Mouse (Mus musculus) intestine, postnatal 0 days (tissue): ENCODE measurements around the gene Jak2. TPM values are rescaled to one million over a fixed set of nuclear protein-coding genes. Genes with fewer than 3 reads are reported as not detected.
A peak's percentile ranks its signal among the peaks of the same experiment; 100 is the strongest.

ENCODE experiments used
- ATAC-seq: fragments of 200-750 bp; cut with Nextera tagmentation; 2 replicates; pipeline ENCODE4 v1.8.0; 2017; ENCODE audit warnings: mild to moderate bottlenecking, moderate TSS enrichment, moderate library complexity
- H3K27ac ChIP-seq: fragments of 300-500 bp; sonication (generic); 2 replicates; pipeline ENCODE4 v1.5.1; 2014; ENCODE audit warnings: mild to moderate bottlenecking, low read depth, low read length, moderate library complexity
- H3K27me3 ChIP-seq: fragments of 300-500 bp; sonication (generic); replicated peaks from 2 replicates; pipeline ENCODE4 v1.6.1; 2014; ENCODE audit warnings: low read length, mixed read lengths; ENCODE audit not compliant: control insufficient read depth, insufficient read depth
- H3K36me3 ChIP-seq: fragments of 300-500 bp; sonication (generic); 2 replicates; pipeline ENCODE4 v1.6.1; 2014; ENCODE audit warnings: mild to moderate bottlenecking, moderate library complexity; ENCODE audit not compliant: control insufficient read depth, insufficient read depth
- H3K4me1 ChIP-seq: fragments of 300-500 bp; sonication (generic); replicated peaks from 2 replicates; pipeline ENCODE4 v1.6.1; 2014; ENCODE audit warnings: antibody characterized with exemption, low read length, mixed read lengths; ENCODE audit not compliant: control insufficient read depth, insufficient read depth
- H3K4me2 ChIP-seq: fragments of 300-500 bp; sonication (generic); replicated peaks from 2 replicates; pipeline ENCODE4 v1.6.1; 2014; ENCODE audit warnings: low read depth, mild to moderate bottlenecking, moderate library complexity
- H3K4me3 ChIP-seq: fragments of 300-500 bp; sonication (generic); 2 replicates; pipeline ENCODE4 v1.5.1; 2014; ENCODE audit warnings: low read depth, low read length
- H3K9ac ChIP-seq: fragments of 300-500 bp; sonication (generic); 2 replicates; pipeline ENCODE4 v1.6.1; 2014; ENCODE audit warnings: mild to moderate bottlenecking, low read depth, low read length
- H3K9me3 ChIP-seq: fragments of 300-500 bp; sonication (generic); 2 replicates; pipeline ENCODE4 v1.6.1; 2016; ENCODE audit warnings: mixed run types; ENCODE audit not compliant: control insufficient read depth
- CTCF ChIP-seq: sonication (generic); IDR thresholded peaks from 2 replicates; pipeline ENCODE4 v1.5.1; 2016; ENCODE audit warnings: low read depth, mild to moderate bottlenecking, control low read depth, antibody characterized with exemption, moderate library complexity
- WGBS: fragments of 180-500 bp; shearing (Covaris S2); extraction: QIAGEN DNeasy Blood & Tissue Kit; methylation state at CpG from one replicate; pipeline ENCODE4 v1.1.7; 2014; 5-methylcytosine and 5-hydroxymethylcytosine counted together
- polyA plus RNA-seq: library from polyadenylated mRNA; unstranded; fragments of >200 nt; fragmentation: Nextera tagmentation; extraction: Ambion mirVana; gene quantifications from 2 replicates; pipeline ENCODE4 v1.2.1, GENCODE M21; 2015

Jak2 gene
- polyA plus RNA-seq, 1 experiment from 2014 or later: 11.2 TPM

GRCm38 (mm10) chr19:29308832-29309231 lies 57.2 kb downstream of the Jak2 start:
- no peaks in the 10 kb centered on the region for H3K9me3 ChIP-seq
- H3K4me1 ChIP-seq: no peaks in the 10 kb centered on the region
- no peaks in the 10 kb centered on the region for H3K27me3 ChIP-seq
- no peak overlapping the region for H3K4me3 ChIP-seq
- ATAC-seq: no peak
- H3K9ac ChIP-seq: no peak overlapping the region
- no peak overlapping the region for H3K4me2 ChIP-seq
- H3K36me3 ChIP-seq: peaks cover 37% of the 10 kb centered on the region
- H3K27ac ChIP-seq: no peak overlapping the region
- peak; percentile 40 for TF ChIP-seq CTCF

DNA sequence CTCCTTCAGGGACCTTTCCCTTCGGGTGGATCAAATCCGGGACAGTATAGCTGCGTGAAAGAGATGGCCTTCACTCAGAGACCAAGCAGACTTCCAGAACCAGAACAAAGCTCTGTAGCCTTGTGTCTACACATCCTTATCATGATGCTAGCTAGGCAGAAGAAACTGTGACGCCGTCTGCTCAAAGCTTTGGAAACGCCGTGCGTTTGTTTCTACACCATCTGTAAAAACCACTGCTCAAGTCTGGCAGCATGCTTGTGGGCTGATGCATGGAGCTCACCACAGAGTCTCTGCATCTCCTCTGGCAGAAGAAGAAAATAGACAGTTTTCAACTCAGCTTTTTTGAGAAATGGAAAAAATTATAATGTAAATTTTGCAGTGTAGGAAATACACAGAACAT lies 60.2 kb downstream of the Jak2 start:
- H3K36me3 ChIP-seq: peaks cover 30% of the 10 kb centered on the region
- no peak overlapping the region; the same call in 1 of the 2 replicates for H3K27ac ChIP-seq
- no peaks in the 10 kb centered on the region for H3K27me3 ChIP-seq
- no peak overlapping the region for H3K4me2 ChIP-seq
- no peaks in the 10 kb centered on the region for H3K9me3 ChIP-seq
- TF ChIP-seq CTCF: no peak
- WGBS: 96% methylated on average over 8 of the region's 8 CpGs
- H3K9ac ChIP-seq: no peak overlapping the region
- no peak for ATAC-seq
- H3K4me1 ChIP-seq: no peaks in the 10 kb centered on the region
- no peak overlapping the region for H3K4me3 ChIP-seq

GRCm38 (mm10) chr19:29312661-29313060 lies 61.0 kb downstream of the Jak2 start:
- WGBS: 66% methylated on average over 7 of the region's 7 CpGs

DNA sequence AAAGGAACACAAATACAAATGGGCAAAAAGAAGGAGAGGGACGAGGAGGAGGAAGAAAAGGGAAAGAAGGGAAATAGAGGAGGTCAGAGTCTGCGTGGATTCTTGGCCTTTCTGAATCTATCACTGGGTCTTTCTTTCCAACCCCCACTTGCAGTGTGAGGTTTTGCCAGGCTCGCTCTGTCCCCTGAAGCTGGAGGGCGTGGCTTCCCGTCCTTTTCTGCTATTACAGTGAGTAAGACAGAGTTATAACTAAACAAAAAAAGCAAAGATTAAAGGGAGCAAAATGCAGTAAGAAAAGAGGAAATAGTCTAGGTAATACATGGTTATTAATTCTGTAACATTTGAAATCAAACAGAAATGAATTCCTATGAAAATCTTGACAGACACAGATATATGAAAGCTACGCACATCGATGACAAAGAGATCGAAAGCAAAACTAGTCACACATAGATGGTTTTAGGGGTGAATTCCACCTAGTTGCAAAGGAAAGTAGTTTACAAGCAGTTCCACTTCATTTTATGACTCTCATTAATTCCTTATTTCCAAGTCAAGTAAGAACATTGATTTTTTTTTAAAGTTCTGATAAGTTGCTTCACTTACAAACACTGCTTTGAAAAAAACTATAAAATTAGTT lies 71.9 kb downstream of the Jak2 start:
- ATAC-seq: no peak
- Histone ChIP-seq H3K36me3 (no peaks in the 10 kb centered on the region), H3K4me2 (peak overlapping the region; percentile 69), H3K4me3 (no peak overlapping the region), H3K9me3 (no peaks in the 10 kb centered on the region), H3K9ac (no peak overlapping the region), H3K27me3 (no peaks in the 10 kb centered on the region), H3K27ac (no peak overlapping the region), H3K4me1 (0 out of 2 replicates have a peak, but pooled peaks cover 5% of the 10 kb centered on the region)
- 56% methylated on average over 8 of the region's 8 CpGs for WGBS
- TF ChIP-seq CTCF: no peak

More at GRCm38 (mm10) chr19:29312661-29313060, 61.0 kb downstream of the Jak2 start:
- Histone ChIP-seq H3K4me2 (no peak overlapping the region), H3K4me3 (no peak overlapping the region), H3K9me3 (no peaks in the 10 kb centered on the region), H3K36me3 (peaks cover 30% of the 10 kb centered on the region), H3K27ac (no peak overlapping the region), H3K27me3 (no peaks in the 10 kb centered on the region), H3K9ac (no peak overlapping the region), H3K4me1 (no peaks in the 10 kb centered on the region)
- TF ChIP-seq CTCF: no peak
- no peak for ATAC-seq

GRCm38 (mm10) chr19:29325053-29325851 lies 73.6 kb downstream of the Jak2 start, which contains the start of gene Insl6:
Insl6 (minus strand) TSS chr19:29325356.
- no peak for TF ChIP-seq CTCF
- peak within 1 kb of the TSS; percentile 38 for H3K4me3 ChIP-seq
- peak within 1 kb of the TSS; percentile 64 for H3K27ac ChIP-seq
- peak within 1 kb of the TSS; percentile 69 for H3K4me2 ChIP-seq
- H3K27me3 ChIP-seq: no peaks in the 10 kb centered on the region
- 0 out of 2 replicates have a peak, but pooled peaks cover 5% of the 10 kb centered on the region for H3K4me1 ChIP-seq
- ATAC-seq: peak; percentile 97
- H3K9ac ChIP-seq: peak within 1 kb of the TSS; percentile 42
- H3K9me3 ChIP-seq: no peaks in the 10 kb centered on the region
- no peaks in the 10 kb centered on the region for H3K36me3 ChIP-seq
- 2% methylated on average over 31 of the region's 31 CpGs for WGBS

GRCm38 (mm10) chr19:29325852-29326180 lies 74.2 kb downstream of the Jak2 start:
- H3K4me2 ChIP-seq: peak overlapping the region; percentile 69
- H3K4me3 ChIP-seq: peak overlapping the region; percentile 38; the same call in 1 of the 2 replicates
- no peaks in the 10 kb centered on the region for H3K27me3 ChIP-seq
- H3K36me3 ChIP-seq: no peaks in the 10 kb centered on the region
- TF ChIP-seq CTCF: no peak
- 41% methylated on average over 9 of the region's 9 CpGs for WGBS
- H3K27ac ChIP-seq: no peak overlapping the region
- 0 out of 2 replicates have a peak, but pooled peaks cover 5% of the 10 kb centered on the region for H3K4me1 ChIP-seq
- no peaks in the 10 kb centered on the region for H3K9me3 ChIP-seq
- no peak overlapping the region for H3K9ac ChIP-seq
- no peak for ATAC-seq
